Mouse (Mus musculus): Measurements from ENCODE around the gene Parp8. TPM values are rescaled to one million over a fixed set of nuclear protein-coding genes. Genes with fewer than 3 reads are reported as not detected.

Parp8 gene
- polyA plus RNA-seq (2015; fragmentation: Nextera tagmentation; extraction: Ambion mirVana): 25.7 and 25.8 TPM in 2 replicates

GRCm38 (mm10) chr13:117025226-117026067 is at the start of gene Parp8:
Gene Parp8, minus strand, starts transcription at chr13:117025537.
- peaks cover 15% of the 10 kb centered on the region; the same call in 1 of the 2 replicates for H3K27me3 ChIP-seq

GRCm38 (mm10) chr13:117062628-117063315 is 37.4 kb upstream of the Parp8 start:
- no peak overlapping the region for H3K4me3 ChIP-seq
- 77% methylated on average over 17 of the region's 17 CpGs for WGBS
- H3K36me3 ChIP-seq: no peaks in the 10 kb centered on the region
- H3K4me2 ChIP-seq: no peak overlapping the region
- no peak overlapping the region for H3K27ac ChIP-seq
- no peaks in the 10 kb centered on the region for H3K9me3 ChIP-seq
- no peaks in the 10 kb centered on the region for H3K27me3 ChIP-seq
- ATAC-seq (ENCODE audit: low FRiP score): no peak
- H3K9ac ChIP-seq: no peak overlapping the region
- no peaks in the 10 kb centered on the region; the same call in 1 of the 2 replicates for H3K4me1 ChIP-seq (replicated peaks)

More at GRCm38 (mm10) chr13:117025226-117026067, at the start of gene Parp8:
- ATAC-seq (ENCODE audit: low FRiP score): peak; percentile 81
- Histone ChIP-seq H3K9ac (peak within 1 kb of the TSS; percentile 99), H3K9me3 (no peaks in the 10 kb centered on the region), H3K4me2 (peak within 1 kb of the TSS; percentile 60), H3K36me3 (no peaks in the 10 kb centered on the region), H3K4me3 (peak within 1 kb of the TSS; percentile 95), H3K27ac (peak within 1 kb of the TSS; percentile 96), H3K4me1 (replicated peaks) (peaks cover 29% of the 10 kb centered on the region)
- under 1% methylated on average over 51 of the region's 67 CpGs for WGBS

GRCm38 (mm10) chr13:117056466-117056865 is 31.1 kb upstream of the Parp8 start:
- Histone ChIP-seq H3K9ac (no peak overlapping the region), H3K9me3 (no peaks in the 10 kb centered on the region), H3K4me2 (no peak overlapping the region), H3K36me3 (no peaks in the 10 kb centered on the region), H3K4me3 (no peak overlapping the region), H3K27me3 (no peaks in the 10 kb centered on the region), H3K4me1 (replicated peaks) (no peaks in the 10 kb centered on the region), H3K27ac (no peak overlapping the region)
- WGBS: 64% methylated on average over 2 of the region's 2 CpGs
- ATAC-seq (ENCODE audit: low FRiP score): no peak

- Histone ChIP-seq H3K4me2 (no peak overlapping the region), H3K27me3 (no peaks in the 10 kb centered on the region), H3K9me3 (no peaks in the 10 kb centered on the region), H3K9ac (no peak overlapping the region), H3K36me3 (no peaks in the 10 kb centered on the region), H3K27ac (no peak overlapping the region), H3K4me1 (replicated peaks) (no peaks in the 10 kb centered on the region), H3K4me3 (no peak overlapping the region)
- ATAC-seq (ENCODE audit: low FRiP score): no peak
- 88% methylated on average over 7 of the region's 7 CpGs for WGBS
Observed at GRCm38 (mm10) chr13:117054811-117055496, 29.6 kb upstream of the Parp8 start.

- Histone ChIP-seq H3K4me2 (no peak overlapping the region), H3K9ac (no peak overlapping the region), H3K4me3 (no peak overlapping the region), H3K27me3 (no peaks in the 10 kb centered on the region), H3K36me3 (no peaks in the 10 kb centered on the region), H3K4me1 (replicated peaks) (no peaks in the 10 kb centered on the region), H3K9me3 (no peaks in the 10 kb centered on the region), H3K27ac (no peak overlapping the region)
- no peak for ATAC-seq (ENCODE audit: low FRiP score)
- WGBS: 93% methylated on average over 3 of the region's 3 CpGs
Observed at GRCm38 (mm10) chr13:117052748-117053147, 27.4 kb upstream of the Parp8 start.

GRCm38 (mm10) chr13:117048541-117048971 is 23.2 kb upstream of the Parp8 start:
- 89% methylated on average over 5 of the region's 5 CpGs for WGBS
- no peaks in the 10 kb centered on the region for H3K27me3 ChIP-seq

GRCm38 (mm10) chr13:117043567-117043966 is 18.2 kb upstream of the Parp8 start:
- no peaks in the 10 kb centered on the region for H3K27me3 ChIP-seq
- no peak overlapping the region for H3K9ac ChIP-seq
- no peaks in the 10 kb centered on the region for H3K4me1 ChIP-seq (replicated peaks)
- no peaks in the 10 kb centered on the region for H3K9me3 ChIP-seq
- H3K36me3 ChIP-seq: no peaks in the 10 kb centered on the region
- no peak for ATAC-seq (ENCODE audit: low FRiP score)
- no peak overlapping the region for H3K27ac ChIP-seq
- no peak overlapping the region for H3K4me3 ChIP-seq
- no peak overlapping the region for H3K4me2 ChIP-seq

More at GRCm38 (mm10) chr13:117048541-117048971, 23.2 kb upstream of the Parp8 start:
- Histone ChIP-seq H3K9ac (no peak overlapping the region), H3K4me3 (no peak overlapping the region), H3K4me1 (replicated peaks) (no peaks in the 10 kb centered on the region), H3K9me3 (no peaks in the 10 kb centered on the region), H3K27ac (no peak overlapping the region), H3K36me3 (no peaks in the 10 kb centered on the region), H3K4me2 (no peak overlapping the region)
- ATAC-seq (ENCODE audit: low FRiP score): no peak

GRCm38 (mm10) chr13:117041021-117041420 is 15.7 kb upstream of the Parp8 start:
- H3K9me3 ChIP-seq: no peaks in the 10 kb centered on the region
- no peak overlapping the region for H3K4me3 ChIP-seq
- no peak overlapping the region for H3K9ac ChIP-seq
- no peak overlapping the region for H3K27ac ChIP-seq
- no peak for ATAC-seq (ENCODE audit: low FRiP score)
- H3K36me3 ChIP-seq: no peaks in the 10 kb centered on the region
- H3K4me2 ChIP-seq: no peak overlapping the region
- H3K4me1 ChIP-seq (replicated peaks): no peaks in the 10 kb centered on the region
- H3K27me3 ChIP-seq: no peaks in the 10 kb centered on the region

- Histone ChIP-seq H3K27ac (no peak overlapping the region), H3K27me3 (no peaks in the 10 kb centered on the region), H3K9ac (no peak overlapping the region), H3K36me3 (no peaks in the 10 kb centered on the region), H3K4me1 (replicated peaks) (no peaks in the 10 kb centered on the region), H3K9me3 (no peaks in the 10 kb centered on the region), H3K4me2 (no peak overlapping the region), H3K4me3 (no peak overlapping the region)
- 83% methylated on average over 5 of the region's 5 CpGs for WGBS
- no peak for ATAC-seq (ENCODE audit: low FRiP score)
Observed at GRCm38 (mm10) chr13:117036277-117036676, 10.9 kb upstream of the Parp8 start.

- Histone ChIP-seq H3K4me2 (no peak overlapping the region), H3K27me3 (no peaks in the 10 kb centered on the region), H3K4me3 (no peak overlapping the region), H3K36me3 (no peaks in the 10 kb centered on the region), H3K9me3 (no peaks in the 10 kb centered on the region), H3K27ac (no peak overlapping the region), H3K9ac (no peak overlapping the region), H3K4me1 (replicated peaks) (no peaks in the 10 kb centered on the region)
- no peak for ATAC-seq (ENCODE audit: low FRiP score)
- 70% methylated on average over 2 of the region's 2 CpGs for WGBS
Observed at GRCm38 (mm10) chr13:117035121-117035520, 9.8 kb upstream of the Parp8 start.

GRCm38 (mm10) chr13:117034676-117035075 is 9.3 kb upstream of the Parp8 start:
- WGBS: 89% methylated on average over 1 of the region's 1 CpGs
- no peak for ATAC-seq (ENCODE audit: low FRiP score)
- Histone ChIP-seq H3K9me3 (no peaks in the 10 kb centered on the region), H3K36me3 (no peaks in the 10 kb centered on the region), H3K9ac (no peak overlapping the region), H3K4me1 (replicated peaks) (no peaks in the 10 kb centered on the region), H3K4me3 (no peak overlapping the region), H3K4me2 (no peak overlapping the region), H3K27me3 (no peaks in the 10 kb centered on the region), H3K27ac (no peak overlapping the region)

GRCm38 (mm10) chr13:117033676-117034308 is 8.5 kb upstream of the Parp8 start:
- 91% methylated on average over 5 of the region's 5 CpGs for WGBS
- Histone ChIP-seq H3K4me2 (no peak overlapping the region), H3K27ac (no peak overlapping the region), H3K36me3 (no peaks in the 10 kb centered on the region), H3K9ac (no peak overlapping the region), H3K4me3 (no peak overlapping the region), H3K4me1 (replicated peaks) (no peaks in the 10 kb centered on the region), H3K9me3 (no peaks in the 10 kb centered on the region), H3K27me3 (no peaks in the 10 kb centered on the region)
- no peak for ATAC-seq (ENCODE audit: low FRiP score)
